Mouse (Mus musculus) central nervous system, embryonic 18 days (tissue): ENCODE data around the gene 2700097O09Rik. TPM values are rescaled to one million over a fixed set of nuclear protein-coding genes. Genes with fewer than 3 reads are reported as not detected.

Experiments
- polyA plus RNA-seq: library from polyadenylated mRNA; depleted of rRNA; stranded (reverse); fragments of >200 nt; gene quantifications from 2 replicates; pipeline ENCODE4 v1.2.3, GENCODE M21; 2012; rRNA removed

2700097O09Rik gene
- 27.6 and 29.4 TPM in 2 replicates for polyA plus RNA-seq

DNA sequence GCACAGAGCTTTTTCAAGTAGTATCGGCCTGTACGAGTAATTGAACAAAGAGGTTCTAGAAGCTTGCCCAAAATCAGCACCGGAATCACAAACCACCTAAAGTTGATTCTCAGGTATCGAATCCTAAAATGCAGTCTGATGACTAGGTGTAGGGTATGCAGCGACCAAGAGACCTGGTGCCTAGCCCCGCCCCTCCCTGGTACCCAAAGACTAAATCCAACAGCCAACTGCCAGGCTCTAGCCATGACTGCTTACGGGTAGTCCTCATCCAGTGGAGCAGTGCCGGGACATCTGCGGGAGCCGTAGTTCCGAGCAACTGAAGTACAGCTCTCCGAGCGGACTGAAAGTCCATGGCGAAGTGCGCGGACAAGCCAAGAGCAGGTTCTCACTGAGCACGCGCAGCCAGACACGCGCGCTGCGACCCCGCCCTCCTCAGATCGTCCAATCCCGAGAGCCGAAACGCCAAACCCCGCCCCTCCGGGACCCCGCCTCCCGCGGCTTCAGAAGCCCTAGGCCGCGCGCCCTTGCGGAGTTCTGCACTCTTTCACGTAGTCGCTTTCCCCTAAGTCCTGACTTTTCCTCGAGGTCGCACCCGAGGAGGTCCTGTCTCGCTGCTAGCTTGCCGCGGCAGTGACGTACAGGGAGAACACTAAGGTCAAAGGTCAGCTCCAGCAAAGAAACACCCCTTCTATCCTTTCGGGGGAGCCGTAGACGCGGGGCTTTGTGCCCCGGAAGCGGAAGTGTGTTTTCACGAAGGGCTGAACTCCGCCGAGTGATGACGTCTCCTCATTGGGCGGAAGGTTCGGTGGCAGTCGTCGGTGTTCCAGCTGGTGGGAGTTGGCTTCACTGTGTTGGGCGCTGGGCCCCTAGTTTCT lies at the start of gene 2700097O09Rik, which contains the start of gene Srp54a:
TSS of gene 2700097O09Rik (minus strand) at position 385 of the 875 bp plus-strand sequence.
TSS of gene Srp54a (plus strand) at position 537 of the 875 bp plus-strand sequence.

GRCm38 (mm10) chr12:55124242-55124641 lies 44.3 kb upstream of the 2700097O09Rik start, which contains the start of gene Fam177a:
Fam177a (plus strand) TSS chr12:55124469.

GRCm38 (mm10) chr12:55013626-55014398 lies 66.1 kb downstream of the 2700097O09Rik start, which contains the start of gene Baz1a:
Baz1a (minus strand) TSS chr12:55014348.

Other genes with a start within 250 kb of the 2700097O09Rik start
- 73.4 and 78.8 TPM in 2 replicates for gene Cfl2, start 217.2 kb downstream of the 2700097O09Rik start, polyA plus RNA-seq
- gene Gm20403, start 93.6 kb downstream of the 2700097O09Rik start, polyA plus RNA-seq: not detected in 2 replicates
- 3.2 and 3.6 TPM in 2 replicates for gene Baz1a, start 65.8 kb downstream of the 2700097O09Rik start, polyA plus RNA-seq
- gene Srp54a, start 152 bp upstream of the 2700097O09Rik start, polyA plus RNA-seq: 58.3 and 69.1 TPM in 2 replicates
- gene Fam177a, start 44.4 kb upstream of the 2700097O09Rik start, polyA plus RNA-seq: 36.9 and 37.1 TPM in 2 replicates
- 39.5 and 41.4 TPM in 2 replicates for gene Srp54b, start 75.0 kb upstream of the 2700097O09Rik start, polyA plus RNA-seq
- gene 1700047I17Rik2, start 119.5 kb upstream of the 2700097O09Rik start, polyA plus RNA-seq: not detected in 2 replicates
- 52.8 and 56.9 TPM in 2 replicates for gene Srp54c, start 150.1 kb upstream of the 2700097O09Rik start, polyA plus RNA-seq
- 8.0 and 9.0 TPM in 2 replicates for gene 1110008L16Rik, start 219.5 kb upstream of the 2700097O09Rik start, polyA plus RNA-seq
- 17.6 and 19.3 TPM in 2 replicates for gene Ppp2r3c, start 222.9 kb upstream of the 2700097O09Rik start, polyA plus RNA-seq